Mouse (Mus musculus) Patski (cell line): ENCODE measurements at regions not wholly inside any gene's neighbourhood (a gene's known extent, or its start where the extent isn't known, plus 50 kb on each side); places are given as distances from the start of the nearest gene placed in this dataset.
"Not testable (repeated sequence)": the region's sequence is repeated elsewhere in the genome, so short reads cannot be mapped to it uniquely, and the experiment has no call there.

Source experiments
- ATAC-seq: fragments of 100-300 bp; one replicate; pipeline ENCODE4 v1.8.0; 2021
- CTCF ChIA-PET: fragments of 350-600 bp; sonication (Branson Sonifier 250); formaldehyde crosslinking; loops from one replicate; lab custom pipeline; 2022; ENCODE audit warnings: inconsistent platforms; lab: Charles Lee
- POLR2A ChIA-PET: fragments of 350-600 bp; sonication (Branson Sonifier 250); formaldehyde crosslinking; loops from one replicate; lab custom pipeline; 2022; ENCODE audit warnings: antibody characterized with exemption, inconsistent platforms; lab: Charles Lee
- DNase-seq: peaks from one replicate; pipeline ENCODE4 v3.0.0-alpha.2; 2011; ENCODE audit warnings: low read depth, low spot score
- H3K27me3 ChIP-seq: fragments of 371-371 bp; one replicate; pipeline ENCODE4 v1.5.1; 2021
- CTCF ChIP-seq: fragments of 100-300 bp; IDR thresholded peaks from one replicate; pipeline ENCODE4 v1.5.1; 2021
- in situ Hi-C: fragments of 300-500 bp; cut with MboI; formaldehyde crosslinking; loops from 3 replicates; pipeline ENCODE4 v1.11.1; 2018; ENCODE audit warnings: low pct_unique_long_range_greater_than_20kb, mixed read lengths

DNA sequence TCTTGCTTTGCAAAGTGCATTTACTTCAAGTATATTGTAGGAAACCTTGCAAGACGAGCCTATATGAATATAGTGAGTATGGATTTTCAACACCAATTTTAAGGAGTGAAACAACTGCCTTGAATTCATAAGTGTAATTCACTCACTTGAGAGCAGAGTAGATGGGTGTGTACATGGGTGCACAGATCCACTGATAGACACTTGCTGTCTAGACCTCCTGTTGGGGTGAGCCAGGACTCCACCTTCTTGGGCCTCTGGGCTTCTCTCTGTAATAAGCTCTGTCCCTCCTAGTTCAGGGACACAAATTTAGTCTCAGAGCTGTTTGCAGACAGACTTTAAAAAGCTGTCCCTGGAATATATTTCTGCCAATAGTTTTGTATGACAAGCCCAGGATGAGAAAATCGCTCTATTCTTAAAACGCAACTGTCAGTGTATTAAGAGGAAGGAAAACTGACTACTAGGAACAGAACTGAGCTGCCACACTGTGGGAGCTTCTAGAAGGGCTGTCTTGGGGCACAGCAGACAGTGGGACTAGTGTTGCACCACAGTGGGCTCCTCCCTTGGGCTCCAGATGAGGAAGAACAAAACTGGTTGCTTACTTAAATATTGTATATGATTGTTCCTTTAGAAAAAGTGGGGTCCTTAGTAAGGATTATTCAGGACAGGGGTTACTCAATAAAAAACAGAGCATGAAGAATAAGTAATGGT, 395.7 kb upstream of the Id2 start:
- ATAC-seq (no peak), DNase-seq (no peak)
- no peak for TF ChIP-seq CTCF
- ChIA-PET POLR2A (no interaction called here), CTCF (interaction anchor here (1.6 kb wide), 1 partner anchor 8 kb away, joined by 4 read pairs; no protein-coding TSS in a partner anchor)
- peaks cover 2% of the 10 kb centered on the region for H3K27me3 ChIP-seq
- in situ Hi-C loops, result no loop called here

DNA sequence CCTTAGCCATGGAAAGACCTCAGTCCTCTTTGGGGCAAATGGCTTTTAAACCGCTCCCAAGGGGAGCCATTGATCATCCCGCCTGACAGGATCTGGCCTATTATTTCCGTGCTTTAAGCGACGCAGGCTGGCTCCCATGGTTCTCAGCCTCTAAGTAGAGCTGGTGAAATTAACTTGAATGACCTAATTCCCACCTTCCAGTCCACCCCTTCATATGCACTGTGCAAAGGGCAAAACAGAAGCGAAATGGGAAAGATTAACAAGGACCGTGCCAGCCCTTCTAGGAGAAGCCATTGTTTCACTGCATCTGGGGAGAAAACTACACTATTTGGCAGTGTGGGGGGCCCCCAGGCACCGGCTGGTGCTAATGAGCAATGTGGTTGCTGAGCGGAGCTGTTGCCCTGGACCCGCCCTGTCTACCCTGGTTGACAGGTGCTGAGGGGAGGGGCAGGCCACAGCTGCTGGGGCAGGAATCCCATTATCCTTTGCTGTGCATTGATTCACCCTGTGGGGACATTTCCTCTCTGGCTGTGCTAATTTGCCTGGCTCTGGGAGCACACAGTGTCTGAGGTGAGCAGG, 378.3 kb upstream of the Id2 start:
- ChIA-PET POLR2A (no interaction called here), CTCF (no interaction called here)
- no peak for TF ChIP-seq CTCF
- no peak for ATAC-seq
- peaks cover 7% of the 10 kb centered on the region for H3K27me3 ChIP-seq
- no peak for DNase-seq
- in situ Hi-C loops, result no loop called here

DNA sequence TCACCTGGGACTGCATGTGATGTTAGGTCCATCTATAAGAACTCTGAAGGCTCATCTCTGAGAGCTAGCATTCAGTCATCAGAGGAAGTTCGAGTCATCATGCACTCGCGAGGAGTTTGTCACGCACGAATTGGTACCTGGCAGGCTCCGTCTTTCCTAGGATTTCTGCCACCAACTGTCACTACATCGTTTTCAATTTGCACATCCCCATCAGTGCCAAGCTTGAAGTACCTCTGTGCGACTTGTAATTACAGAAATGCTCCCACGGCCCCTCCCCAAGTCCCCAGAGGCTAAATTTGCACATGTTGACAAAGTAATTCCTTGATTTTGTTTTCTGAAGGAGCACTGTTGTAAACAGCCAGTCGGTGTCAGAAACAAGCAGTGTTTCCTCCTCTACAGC, 372.2 kb upstream of the Id2 start:
- no peaks in the 10 kb centered on the region for H3K27me3 ChIP-seq
- no peak for TF ChIP-seq CTCF
- ATAC-seq, result no peak
- CTCF ChIA-PET, result no interaction called here
- DNase-seq, result no peak
- in situ Hi-C loops, result no loop called here
- POLR2A ChIA-PET, result no interaction called here

DNA sequence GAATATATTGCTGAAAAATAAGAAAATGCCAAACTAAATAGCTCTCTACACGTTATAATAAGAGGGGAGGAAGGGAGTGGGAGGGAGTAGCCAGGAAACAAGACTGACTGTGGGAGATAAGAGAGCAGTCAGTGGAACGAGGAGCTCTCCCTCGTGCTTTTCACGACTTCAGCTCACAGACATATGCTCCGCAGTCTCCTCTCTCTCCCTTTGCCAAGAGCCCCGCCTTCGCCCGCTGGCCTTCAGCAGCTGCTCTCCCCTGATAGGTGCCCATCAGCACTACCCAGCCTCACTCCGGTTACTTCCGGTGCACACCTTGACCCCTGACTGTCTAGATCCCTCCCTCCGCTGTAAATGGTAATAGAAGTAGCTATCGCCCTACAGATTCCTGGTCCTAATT, 370.8 kb upstream of the Id2 start:
- DNase-seq (no peak), ATAC-seq (no peak)
- POLR2A ChIA-PET, result no interaction called here
- CTCF ChIA-PET, result no interaction called here
- no peaks in the 10 kb centered on the region for H3K27me3 ChIP-seq
- no peak for TF ChIP-seq CTCF
- in situ Hi-C loops, result no loop called here

DNA sequence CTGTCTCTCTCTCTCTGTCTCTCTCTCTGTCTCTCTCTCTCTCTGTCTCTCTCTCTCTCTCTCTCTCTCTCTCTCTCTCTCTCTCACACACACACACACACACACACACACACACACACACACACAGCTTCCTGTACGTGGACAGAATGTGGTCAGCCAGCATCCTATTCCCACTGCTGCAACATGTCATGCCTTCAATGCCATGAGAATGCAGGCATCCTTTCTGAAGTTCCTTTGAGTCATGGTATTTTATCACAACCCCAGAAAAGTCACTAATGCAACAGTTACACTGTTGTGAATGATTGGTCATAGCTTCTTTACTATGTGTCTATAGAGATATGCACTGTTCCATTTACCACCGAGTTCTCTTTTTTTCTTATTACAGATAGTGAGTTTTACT, 365.8 kb upstream of the Id2 start:
- CTCF ChIA-PET, in situ Hi-C loops, ATAC-seq: not testable (repeated sequence)

DNA sequence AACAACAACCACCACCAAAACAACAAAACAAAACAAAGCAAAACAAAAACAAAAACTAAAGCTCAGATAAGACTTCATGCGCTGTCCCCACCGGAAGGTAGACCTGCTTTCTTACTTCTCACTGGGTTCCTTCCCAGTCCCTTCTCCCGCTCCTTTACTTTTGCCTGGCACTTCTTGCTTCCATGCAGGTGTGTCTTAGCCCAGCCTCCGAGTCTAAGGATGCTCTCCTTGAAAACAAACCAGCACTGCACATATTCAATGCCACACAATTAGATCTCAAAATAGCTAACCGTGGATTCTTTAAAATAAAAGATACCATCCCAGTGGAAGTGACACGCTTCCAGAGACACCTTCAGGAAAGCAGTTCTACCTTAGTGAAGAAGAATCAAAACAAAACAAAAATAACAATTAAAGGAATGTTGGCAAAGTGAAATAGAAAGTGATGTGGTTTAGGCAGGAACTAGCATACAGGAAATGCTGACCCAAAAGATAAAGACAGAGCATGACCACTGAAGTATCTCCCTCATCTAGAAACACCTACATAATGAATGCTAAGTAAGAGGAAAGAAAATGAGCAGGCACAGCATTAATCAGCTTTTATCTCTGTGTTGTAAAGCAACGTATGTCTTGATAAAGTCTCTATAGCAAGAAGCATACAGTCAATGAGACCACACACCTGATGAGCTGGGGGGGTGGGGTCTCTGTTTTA, 358.5 kb upstream of the Id2 start:
- ATAC-seq (no peak), DNase-seq (no peak)
- in situ Hi-C loops, result no loop called here
- POLR2A ChIA-PET, result no interaction called here
- no peak for TF ChIP-seq CTCF
- CTCF ChIA-PET, result no interaction called here
- peaks cover under 1% of the 10 kb centered on the region for H3K27me3 ChIP-seq

More for the DNA sequence above, 365.8 kb upstream of the Id2 start:
- H3K27me3 ChIP-seq, DNase-seq, POLR2A ChIA-PET: not testable (repeated sequence)

DNA sequence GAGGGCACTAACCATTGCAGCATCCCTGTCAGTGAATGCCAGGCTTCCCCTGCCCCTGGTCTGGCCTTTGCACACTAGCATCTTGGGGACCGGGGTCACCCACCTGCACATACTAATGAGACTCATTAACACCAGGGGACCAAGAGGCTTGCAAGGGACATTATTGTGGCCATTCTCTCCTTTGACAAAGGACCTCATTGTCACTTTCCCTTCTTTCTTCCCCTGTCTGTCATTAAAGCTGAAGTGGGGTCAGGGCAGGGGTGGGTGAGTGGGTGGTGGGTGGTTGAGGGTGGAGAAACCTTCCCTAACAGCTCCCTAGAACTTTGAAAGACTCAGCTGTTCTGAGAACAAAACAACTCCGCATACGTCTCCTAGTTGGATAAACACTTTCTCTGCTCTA, 356.4 kb upstream of the Id2 start:
- ATAC-seq (no peak), DNase-seq (no peak)
- POLR2A ChIA-PET, result no interaction called here
- CTCF ChIA-PET, result no interaction called here
- H3K27me3 ChIP-seq, result no peaks in the 10 kb centered on the region
- in situ Hi-C loops, result no loop called here
- no peak for TF ChIP-seq CTCF

DNA sequence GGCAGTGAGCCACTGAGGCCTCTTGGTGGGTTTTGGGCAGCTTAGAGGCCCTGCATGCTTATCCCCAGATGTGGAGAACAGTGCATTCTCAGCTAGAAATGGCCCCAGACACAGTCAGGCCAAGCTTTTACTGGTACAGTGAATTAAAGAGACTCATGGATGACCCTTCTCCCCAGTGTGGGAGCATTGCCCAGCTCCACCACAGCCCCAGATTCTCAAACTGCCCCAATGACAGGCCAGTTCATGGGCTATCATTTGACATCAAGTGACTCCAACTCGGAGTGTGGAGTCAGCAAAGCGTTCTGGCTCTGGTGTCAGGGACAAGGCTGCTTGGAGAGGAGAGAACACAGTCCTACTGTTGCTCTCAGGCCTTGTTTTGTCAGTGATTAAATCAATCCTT, 354.2 kb upstream of the Id2 start:
- H3K27me3 ChIP-seq, result no peaks in the 10 kb centered on the region
- TF ChIP-seq CTCF, result no peak
- DNase-seq, result no peak
- in situ Hi-C loops, result no loop called here
- CTCF ChIA-PET, result interaction anchor here (1.6 kb wide), 1 partner anchor 36 kb away, joined by 4 read pairs; no protein-coding TSS in a partner anchor
- no peak for ATAC-seq
- POLR2A ChIA-PET, result no interaction called here

DNA sequence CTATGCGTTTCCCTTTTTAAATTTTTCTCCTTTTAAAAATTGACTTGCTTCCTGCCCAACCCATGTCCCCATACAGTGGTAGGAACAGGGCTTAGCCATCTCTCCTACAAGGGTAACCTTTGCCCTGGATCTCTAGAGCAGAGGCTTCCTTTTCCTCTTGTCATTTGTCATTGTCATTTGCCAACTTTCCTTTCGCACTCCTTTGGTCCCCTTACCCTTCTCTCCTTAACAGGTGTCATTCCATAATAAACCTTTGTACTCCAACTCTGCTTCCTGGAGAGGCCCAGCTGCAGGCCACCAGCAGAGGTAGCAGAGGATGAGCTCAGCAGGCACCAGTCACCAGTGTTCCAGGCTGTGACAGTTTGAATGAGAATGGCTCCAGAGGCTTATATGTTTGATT, 347.4 kb upstream of the Id2 start:
- DNase-seq, result no peak
- no peak for ATAC-seq
- ChIA-PET POLR2A (no interaction called here), CTCF (no interaction called here)
- TF ChIP-seq CTCF, result no peak
- no peaks in the 10 kb centered on the region for H3K27me3 ChIP-seq
- in situ Hi-C loops, result no loop called here

DNA sequence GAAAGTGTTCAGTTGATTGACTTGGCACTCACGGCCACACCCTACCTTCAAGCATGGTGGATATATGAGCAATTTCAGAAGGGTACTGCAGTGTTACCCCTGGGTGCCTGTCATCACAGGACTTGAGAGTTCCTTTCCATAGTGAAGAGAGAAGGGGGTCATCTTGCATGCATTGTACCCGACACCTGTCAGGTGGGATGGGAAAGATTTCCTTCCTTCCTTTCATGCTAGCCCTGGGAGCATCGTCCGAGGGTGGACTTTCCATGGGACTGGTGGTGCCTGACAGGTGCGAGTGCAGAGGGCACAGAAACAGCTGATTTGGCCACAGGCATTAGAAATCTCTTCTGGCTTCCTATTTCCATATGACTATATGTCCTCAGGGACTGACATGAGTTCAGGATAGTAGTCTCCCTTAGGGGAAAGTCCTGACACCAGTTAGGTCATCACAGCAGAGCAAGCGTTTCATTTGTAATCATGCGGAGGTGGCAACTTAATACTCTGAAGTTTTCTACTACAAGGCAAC, 342.1 kb upstream of the Id2 start:
- ATAC-seq (no peak), DNase-seq (no peak)
- H3K27me3 ChIP-seq, result no peaks in the 10 kb centered on the region
- in situ Hi-C loops, result no loop called here
- CTCF ChIA-PET, result no interaction called here
- TF ChIP-seq CTCF, result no peak
- POLR2A ChIA-PET, result no interaction called here
